Mouse (Mus musculus) regulatory T cell (primary cell): ENCODE data around the gene Slc4a1.

Source experiments
- in situ Hi-C: fragments of 300-600 bp; cut with MboI, MseI; formaldehyde crosslinking; loops from one replicate; pipeline ENCODE4 v1.15.1; 2025; ENCODE audit warnings: high pct_unique_total_duplicates

The Slc4a1 gene

DNA sequence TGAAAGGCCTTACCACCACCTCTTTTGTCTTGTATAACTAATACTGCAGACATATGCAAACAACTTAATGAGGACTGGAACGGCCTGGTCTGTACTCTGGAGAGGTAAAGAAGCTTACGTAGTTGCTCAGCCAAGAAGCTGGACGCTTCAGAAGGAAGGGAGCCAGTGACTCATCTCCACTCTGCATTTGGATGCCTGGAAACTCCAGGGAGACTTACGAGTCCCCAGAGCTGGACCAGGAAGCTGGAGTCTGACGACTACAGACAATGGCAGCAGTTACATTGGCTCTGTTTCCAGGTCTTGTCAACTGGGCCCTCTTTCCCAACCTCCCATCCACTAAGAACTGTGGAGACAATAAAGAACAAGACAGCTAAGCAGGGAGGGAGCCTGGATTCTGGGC lies 38.8 kb downstream of the Slc4a1 start:
- in situ Hi-C loops = no loop called here

DNA sequence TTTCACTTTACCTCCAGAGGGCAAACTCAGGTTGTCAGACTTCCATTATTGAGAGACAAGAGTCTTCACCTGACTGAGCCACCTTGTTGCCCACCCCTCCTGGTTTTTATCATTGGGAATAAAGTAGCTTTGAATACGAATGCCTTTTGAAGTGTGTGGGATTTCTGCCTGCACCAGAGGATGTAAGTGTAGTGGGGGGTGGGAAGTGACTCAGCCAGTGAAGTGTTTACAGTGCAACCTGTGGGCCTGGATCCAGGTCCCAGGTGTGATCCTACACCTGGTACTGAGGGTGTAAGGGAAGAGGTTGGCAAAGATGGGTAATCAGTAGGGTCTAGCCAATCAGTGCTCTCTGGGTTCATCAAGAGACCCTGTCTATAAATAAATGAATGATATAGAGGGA lies 42.5 kb downstream of the Slc4a1 start:
- in situ Hi-C loops = loop anchor here (5.0 kb wide), 1 partner anchor 79 kb away; no protein-coding TSS in a partner anchor

DNA sequence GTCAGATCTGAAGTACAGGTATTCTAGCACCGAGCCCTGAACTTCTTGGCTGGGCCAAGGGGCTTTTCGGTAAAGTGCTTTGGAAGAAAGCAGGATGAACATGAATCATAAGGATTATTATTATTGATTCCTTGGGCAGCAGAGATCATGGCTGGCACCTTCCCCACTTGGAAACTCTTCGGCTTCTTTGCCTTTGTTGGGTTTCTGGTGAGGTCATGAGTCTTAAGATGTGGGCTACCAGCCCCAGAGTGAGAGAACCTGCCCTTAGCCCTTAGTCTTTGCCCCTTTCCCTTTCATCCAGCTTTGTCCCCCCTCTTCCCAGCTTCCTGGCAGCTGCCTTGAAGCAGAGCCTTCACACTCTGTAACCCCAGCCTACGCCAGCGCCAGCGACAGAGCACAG lies 44.1 kb downstream of the Slc4a1 start:
- in situ Hi-C loops = loop anchor here (5.0 kb wide), 1 partner anchor 80 kb away; no protein-coding TSS in a partner anchor

DNA sequence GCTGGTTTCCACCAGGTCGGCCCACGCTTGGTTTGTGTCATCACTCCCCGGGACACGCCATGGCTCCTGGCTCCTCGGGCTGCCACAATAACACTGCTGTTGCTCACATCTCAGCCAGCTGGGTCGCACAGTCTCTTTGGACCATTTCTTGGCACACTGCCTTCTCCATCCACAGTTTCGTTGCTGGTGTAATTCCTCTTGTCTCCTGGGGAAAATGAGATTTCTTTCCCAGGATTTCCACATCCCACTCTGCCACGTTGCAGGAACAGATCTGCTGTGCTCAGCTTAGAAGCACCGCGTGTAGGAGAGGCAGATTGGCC lies 45.4 kb downstream of the Slc4a1 start:
- in situ Hi-C loops = loop anchor here (5.0 kb wide), 1 partner anchor 82 kb away; no protein-coding TSS in a partner anchor

DNA sequence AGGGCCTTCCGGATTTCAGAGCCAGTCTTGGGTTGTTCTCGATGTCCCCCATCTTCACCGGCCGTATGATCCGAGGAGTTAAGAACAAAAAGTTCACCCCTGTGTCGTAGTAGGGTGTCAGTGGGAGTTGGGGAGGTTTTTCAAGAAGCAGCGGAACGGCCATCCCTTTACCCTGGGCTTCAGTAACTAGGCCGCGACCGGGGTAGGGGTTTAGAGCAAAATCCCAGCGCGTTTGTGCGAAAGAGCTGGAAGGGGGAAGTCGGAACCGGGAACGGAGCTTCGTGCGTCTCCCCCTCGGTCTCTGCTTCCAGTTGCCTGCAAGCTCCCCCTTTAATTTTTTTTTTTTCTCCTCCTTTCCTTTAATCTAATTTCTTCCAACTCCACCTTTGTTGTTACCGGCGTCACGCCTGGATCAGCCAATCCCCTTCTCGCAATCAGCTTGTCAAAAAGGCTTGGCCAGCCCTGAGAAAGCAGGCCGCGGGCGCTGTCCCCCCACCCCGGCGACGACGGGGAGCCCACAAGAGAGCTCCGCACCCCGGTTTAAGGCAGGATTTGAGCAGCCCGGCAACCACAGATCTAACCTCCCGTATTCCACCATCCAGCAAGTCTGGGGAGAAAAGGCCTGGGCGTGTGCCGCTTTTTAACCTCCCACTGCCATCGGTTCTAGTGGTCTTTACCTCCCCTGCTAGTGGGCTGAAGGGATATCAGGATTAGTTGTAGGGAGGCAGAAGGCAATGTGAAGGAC lies 45.9 kb downstream of the Slc4a1 start:
- in situ Hi-C loops = loop anchor here (5.0 kb wide), 1 partner anchor 82 kb away; no protein-coding TSS in a partner anchor

DNA sequence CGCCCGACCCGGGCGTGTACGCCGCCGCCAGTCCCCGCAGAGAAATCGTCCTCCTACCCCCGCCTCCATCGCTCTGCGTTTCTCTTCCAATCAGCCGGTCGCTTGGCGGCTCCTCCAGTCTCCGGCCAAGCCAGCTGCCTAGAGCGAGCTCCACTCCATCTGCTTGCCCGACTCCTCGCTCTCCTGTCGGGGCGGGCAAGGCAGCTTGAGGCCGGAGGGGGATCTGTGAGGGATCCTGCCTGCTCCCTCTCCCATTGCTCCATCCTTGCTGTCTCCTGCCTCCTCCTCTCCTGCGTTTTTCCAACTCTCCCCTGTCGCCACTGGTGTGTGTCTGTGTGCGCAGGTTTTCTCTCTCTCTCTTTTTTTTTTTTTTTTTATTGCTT lies 46.6 kb downstream of the Slc4a1 start, which contains the start of gene Ubtf:
Ubtf (minus strand) TSS at position 333 of the 383 bp plus-strand sequence.
- in situ Hi-C loops = no loop called here

DNA sequence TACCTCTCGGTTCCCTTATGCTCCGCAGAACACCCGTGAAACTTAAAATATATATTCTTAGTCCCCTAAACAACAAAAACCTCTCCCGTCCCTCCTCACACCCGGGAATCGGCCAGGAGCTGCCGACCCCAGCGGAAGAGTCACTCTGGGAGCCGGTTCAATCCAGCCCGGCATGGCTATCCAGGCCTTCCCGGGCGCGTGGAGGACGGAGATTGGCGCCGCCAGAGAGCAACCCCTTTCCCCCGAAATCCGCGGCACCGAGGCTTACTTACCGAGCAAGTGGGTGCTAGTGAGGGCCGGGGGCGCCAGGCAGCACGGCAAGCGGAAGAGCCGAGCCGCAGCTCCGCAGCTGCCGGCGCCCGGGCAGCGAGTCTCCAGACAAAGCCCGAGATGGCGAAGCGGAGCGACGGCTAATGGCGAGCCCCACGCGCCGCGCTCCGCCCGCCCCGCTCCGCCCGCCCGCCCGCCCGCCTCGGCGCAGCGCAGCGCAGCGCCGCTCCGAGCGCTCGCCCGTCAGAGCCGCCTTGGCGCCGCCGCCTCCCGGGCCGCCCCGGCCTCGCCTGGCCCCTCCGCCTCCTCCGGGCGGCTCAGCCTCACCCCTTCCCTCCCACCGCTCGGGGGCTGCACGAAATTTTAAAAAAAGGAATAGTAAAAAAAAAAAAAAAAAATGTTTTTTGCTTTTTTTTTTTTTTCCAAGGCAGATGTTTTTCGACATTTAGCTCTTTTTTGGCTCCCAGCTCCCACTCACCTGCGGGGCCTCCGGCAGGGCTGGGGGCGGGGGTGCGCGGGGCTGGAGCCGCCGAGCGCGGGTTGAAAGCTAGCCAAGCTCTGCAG lies 47.2 kb downstream of the Slc4a1 start:
- in situ Hi-C loops = no loop called here

DNA sequence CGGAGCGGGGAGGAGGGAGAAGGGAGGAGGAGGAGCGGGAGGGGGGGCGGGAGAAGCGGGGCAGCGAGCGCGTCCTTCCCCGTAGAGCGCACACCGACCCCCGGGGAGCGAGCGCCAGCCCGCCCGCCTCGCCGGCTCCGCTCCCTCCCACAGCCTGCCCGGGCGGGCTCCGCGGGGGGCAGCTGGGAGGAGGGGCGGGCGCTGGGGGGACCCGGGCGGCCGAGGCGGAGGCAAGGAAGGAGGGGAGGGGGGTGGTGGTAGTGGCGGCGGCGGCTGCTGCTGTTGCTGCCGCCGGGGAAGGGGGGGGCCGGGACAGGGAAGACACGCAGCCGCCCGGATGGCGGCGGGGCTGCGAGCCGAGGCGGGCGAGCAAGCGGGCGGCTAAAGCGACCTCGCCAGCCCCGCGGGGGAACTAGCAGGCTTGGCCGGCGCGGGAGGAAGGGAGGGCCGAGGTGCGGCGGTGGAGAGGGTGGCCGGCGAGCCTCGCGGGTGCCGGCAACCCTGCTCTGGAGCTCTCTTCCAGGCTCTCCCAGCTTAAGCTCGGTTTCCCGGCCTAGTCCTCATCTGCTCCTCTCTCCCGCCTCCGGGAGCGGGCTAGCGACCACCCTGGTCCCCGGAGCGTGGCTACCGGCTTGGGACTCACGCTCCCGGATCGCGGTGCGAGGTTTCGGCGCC lies 48.0 kb downstream of the Slc4a1 start:
- in situ Hi-C loops = no loop called here

DNA sequence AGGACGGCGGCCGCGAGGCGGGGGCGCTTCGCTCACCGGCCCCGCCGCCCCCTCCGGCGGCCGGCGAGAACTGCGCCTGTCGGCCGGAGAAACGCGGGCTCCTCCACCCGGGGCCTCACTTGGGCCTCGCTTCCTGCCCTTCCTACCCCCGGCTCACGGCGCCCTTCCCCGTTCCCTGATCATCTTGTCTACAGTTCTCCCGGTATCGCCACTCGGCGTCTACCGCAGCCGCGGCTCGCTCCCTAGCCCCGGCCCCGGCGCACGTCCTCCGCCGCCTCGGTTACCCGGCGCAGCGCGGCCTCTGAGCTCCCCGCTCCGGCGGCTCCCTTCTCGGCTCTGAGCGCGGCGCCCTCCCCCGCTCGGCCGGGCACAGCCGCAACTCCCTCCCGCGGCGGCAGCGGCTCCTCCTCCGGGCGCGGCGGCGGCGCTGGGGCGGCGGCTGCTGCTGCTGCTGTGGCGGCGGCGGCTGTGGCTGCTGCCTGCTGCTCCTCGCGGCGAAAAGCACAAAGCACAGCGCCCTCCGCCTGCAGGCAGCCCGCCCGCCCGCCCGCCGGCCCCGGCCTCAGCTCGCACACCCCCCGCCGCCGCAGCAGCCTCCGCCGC lies 48.6 kb downstream of the Slc4a1 start:
- in situ Hi-C loops = no loop called here

DNA sequence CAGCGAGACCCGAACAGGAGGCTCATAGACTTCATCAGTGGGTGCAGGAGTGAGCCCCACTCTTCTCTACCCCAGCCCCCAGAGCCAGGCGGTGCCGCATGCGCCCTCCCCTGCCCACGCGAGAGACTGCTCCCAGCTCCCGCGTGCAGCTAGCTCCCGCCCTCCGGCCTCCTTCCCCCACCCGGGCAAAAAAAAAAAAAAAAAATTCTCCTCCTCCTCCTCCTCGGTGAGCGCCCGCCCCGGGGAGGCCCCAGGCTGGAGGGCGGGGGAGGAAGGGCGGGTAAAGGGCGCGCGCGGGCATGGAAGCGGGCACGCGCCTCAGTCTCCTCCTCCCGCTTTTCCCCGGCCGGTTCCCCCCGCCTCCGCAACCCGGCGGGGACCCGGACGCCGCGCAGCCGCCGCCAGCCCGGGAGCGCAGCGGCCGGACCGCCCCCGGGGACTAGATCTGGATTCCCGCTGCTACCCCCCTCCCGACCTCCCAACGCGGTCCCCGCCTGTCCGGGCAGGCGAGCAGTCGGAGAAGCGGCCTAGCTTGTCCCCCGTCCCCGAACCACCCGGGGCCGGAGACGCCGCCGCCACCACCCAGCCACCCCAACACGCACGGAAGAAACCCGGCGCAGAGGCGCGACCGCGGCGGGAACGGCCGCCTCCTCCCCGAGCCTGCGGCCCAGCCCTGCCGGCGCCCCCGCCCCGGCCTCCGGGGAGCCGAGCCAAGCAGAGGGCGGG lies 49.3 kb downstream of the Slc4a1 start:
- in situ Hi-C loops = no loop called here

DNA sequence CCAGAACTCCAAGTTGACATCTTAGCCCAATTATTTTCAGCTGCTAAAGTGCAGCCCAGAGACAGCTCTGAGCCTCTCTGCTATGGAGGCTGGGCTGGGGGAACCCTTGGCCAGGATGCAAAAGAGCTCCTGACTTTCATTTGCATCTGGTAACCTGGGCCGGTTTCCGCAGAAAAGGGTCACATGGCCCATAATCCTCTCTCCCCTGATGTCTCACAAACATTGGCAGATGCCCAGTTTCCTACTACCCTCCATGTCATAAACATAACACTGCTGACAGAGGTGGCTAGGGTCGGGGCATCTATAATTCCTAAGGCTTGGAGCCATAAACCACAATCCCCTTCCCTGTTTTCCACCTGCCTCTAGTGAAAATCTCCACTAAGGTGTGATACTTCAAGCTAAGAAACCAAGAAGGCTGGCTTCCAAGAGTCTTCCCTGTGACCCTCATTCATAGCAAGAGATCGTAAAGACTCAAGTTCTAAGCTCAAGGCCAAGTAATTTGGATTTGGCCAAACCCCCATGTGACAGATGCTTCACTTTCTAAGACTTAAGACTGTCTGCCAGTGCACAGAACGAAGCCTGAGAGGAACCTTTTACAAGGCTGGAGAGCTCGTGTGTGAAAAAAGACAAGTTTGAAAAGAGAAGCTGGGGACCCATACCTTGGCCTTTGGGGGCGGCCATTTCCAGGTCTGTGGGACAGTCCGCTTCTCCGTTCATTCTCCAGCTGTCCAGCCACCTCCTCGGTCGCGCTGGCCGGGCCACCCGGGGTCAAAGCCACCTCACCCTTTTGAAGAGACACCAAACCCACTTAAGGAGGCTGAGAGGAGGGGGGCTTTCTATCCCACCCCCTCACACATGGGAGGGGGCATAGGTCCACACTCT lies 50.1 kb downstream of the Slc4a1 start:
- in situ Hi-C loops = no loop called here

DNA sequence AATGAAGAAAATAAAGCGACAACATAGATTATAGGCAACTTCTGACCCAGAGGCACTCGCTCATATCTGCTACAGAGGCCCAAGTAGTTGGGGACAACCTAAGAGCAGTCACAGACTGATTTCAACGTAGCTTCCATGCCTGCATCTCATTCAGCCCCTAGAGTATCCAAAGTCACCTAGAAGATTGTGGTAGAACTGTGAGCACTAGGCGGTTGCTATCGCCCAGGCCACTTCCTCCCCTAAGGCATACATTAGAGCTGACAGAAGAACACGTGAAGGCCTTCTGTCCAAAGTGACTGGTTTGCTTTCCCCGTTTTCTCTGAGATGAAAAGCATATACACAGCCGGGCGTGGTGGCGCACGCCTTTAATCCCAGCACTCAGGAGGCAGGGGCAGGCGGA lies 51.7 kb downstream of the Slc4a1 start:
- in situ Hi-C loops = loop anchor here (5.0 kb wide), 1 partner anchor 118 kb away; the partner anchor contains the start of gene Grn

DNA sequence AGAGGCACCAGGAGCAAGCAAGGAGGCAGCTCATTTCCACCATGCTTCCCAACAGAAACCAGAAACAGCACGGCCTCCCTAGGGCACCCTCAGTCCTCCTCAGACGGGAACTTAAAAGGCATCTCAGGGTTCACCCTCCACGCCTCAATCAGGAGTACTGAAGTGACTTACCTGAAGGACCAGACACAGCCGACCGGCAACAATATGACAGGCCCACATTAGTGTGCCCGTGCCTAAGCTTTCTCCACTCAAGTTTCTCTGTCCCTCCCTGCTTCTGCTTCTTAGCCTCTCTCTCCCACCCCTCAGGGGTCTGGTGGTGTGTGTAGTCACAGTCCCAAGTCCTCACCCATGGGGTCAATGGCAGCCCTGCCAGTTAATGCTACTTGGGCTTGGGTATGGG lies 53.4 kb downstream of the Slc4a1 start:
- in situ Hi-C loops = loop anchor here (5.0 kb wide), 1 partner anchor 120 kb away; the partner anchor contains the start of gene Grn

DNA sequence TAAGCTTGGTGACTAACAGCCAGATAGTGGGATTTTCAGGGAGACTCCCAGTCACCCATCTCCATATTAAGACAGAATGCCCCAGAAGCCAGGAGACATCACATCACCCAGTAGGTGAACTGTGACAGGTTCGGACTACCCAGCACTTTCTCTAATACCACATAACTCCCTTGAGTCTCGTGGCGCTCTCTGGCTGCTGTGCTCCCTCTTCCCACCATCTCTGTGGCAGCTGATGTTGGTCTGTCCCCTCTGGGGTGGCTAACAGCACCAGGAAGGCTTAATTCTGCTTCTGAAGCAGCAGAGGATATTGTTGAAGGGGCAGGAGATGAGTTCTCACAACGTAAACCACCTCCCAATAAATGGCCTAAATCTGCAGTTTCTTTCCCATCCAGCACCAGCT lies 54.0 kb downstream of the Slc4a1 start:
- in situ Hi-C loops = loop anchor here (5.0 kb wide), 1 partner anchor 120 kb away; the partner anchor contains the start of gene Grn

DNA sequence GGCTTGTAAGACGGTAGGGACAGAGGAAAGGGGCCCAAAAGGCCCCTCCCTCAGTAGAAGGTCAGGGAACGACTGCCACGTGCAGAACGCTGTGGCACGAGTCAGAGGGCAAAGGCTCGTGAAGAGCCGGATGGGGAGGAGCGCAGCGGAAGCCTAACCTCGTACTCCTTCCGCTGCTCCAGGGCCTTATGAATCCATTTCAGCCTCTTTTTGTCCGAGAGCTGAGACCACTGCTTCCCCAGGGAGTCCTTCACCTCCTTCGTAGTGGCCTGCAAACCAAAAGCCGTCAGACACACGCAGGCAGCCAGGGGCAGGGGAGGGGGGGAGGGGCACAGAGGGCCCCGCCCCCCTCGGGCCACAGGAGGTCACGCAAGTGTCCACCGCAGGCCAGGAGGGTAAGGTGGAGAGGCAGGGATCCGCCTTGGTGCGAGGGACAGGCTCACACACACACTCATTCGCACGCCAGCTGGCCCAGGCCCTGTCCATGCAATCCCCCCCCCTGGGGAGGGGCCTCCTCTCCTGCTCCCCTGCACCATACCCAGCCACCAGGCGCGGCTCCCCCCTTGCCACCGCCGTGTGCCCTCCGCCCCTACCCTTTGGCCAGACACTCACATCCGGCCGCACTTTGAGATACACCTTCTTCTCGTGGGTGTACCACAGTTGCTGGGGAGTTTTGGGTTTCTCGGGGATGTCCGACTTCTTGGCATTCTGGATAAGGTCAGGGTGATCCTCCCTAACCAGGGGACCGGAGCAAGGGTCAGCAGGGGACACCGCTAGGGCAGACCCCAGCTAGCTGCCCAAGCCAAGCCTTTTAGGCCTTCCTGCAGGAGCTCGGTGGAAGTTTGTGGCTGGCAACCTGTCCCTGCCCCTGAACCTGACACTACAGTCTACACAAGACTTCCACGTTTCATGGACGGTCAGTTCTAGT lies 55.0 kb downstream of the Slc4a1 start:
- in situ Hi-C loops = loop anchor here (5.0 kb wide), 1 partner anchor 121 kb away; the partner anchor contains the start of gene Grn

DNA sequence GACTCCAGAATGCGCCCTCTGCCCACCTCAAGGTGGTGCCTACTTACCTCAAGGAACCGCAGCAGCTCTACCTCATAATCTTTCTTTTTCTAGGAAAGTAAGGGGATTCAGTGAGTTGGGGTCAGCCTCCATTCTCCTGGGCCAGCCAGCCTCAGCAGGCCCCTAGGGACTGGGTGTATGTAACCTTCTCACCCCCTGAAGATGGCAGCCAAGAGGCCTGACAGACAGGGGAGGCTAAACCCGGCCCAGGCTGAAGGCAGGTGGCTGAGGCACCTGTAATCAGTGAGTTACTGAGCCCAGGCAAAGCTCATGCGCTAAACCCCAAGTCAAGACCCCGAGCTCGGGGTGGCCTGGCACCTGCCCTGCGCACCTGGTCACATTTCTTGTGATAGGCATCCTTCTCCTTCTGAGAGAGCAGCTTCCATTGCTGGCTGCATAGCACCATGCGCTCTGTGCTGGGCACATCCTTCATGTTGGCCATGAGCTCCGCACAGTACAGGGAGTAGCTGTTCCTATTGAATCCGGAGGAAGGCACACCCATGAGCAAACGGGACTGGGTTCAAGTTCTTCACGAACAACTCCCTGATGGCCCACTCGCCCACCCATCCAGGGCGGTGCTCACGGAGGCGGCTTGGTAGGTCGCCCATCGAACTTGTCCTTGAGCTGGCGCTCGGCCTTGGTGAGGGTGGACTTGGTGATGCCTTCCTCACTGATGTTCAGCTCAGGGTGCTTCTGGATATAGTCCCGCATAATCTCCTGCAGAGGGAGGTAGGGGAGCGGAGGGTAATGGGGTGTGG lies 56.0 kb downstream of the Slc4a1 start:
- in situ Hi-C loops = loop anchor here (5.0 kb wide), 1 partner anchor 122 kb away; the partner anchor contains the start of gene Grn

DNA sequence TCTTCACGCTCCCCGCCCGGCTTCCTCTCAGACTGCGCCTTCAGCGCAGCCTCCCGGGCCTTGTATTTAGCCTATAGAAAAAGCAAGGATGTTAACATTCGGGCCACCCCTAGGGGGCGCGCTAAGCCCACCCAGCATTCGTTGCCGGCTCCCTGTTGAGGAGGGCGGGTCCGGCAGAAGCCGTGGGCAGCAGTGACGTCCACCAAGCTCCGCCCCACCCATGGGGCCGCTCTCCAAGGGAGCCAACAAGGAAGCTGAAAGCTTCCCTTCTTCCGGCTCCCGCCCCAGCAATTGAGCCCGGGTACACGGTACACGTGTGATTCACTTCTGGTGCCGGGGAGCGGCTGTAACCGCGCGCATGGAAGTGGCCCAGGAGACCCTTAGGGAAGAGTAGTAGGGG lies 57.0 kb downstream of the Slc4a1 start:
- in situ Hi-C loops = no loop called here

DNA sequence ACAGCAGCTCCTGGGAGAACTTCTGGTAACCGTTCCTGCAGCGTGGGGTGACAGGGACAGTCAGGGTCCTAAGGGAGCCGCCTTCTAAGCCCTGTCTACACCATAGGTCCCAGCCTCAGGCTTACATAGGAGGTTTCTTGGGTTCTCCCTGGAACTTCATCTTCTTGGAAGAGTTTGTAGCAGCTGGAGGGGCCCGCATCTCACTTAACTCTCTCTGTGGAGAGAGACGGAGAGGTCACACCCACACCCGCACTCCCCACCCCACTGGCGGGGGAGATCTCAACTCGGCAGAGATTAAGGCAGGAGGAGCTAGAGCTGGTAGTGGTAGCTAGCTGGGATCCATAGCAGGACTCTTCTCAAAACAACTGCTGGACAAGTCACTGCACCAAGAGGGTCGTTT lies 57.9 kb downstream of the Slc4a1 start:
- in situ Hi-C loops = no loop called here
